Mouse (Mus musculus) gonadal fat pad, adult 2 months (tissue): Measurements from ENCODE around the gene Atp6v1g2. TPM values are rescaled to one million over a fixed set of nuclear protein-coding genes. Genes with fewer than 3 reads are reported as not detected.

Experiments used
- DNase-seq: peaks from one replicate; pipeline ENCODE4 v3.0.0-alpha.2; 2012; ENCODE audit warnings: low read depth
- polyA plus RNA-seq: library from polyadenylated mRNA; depleted of rRNA; stranded (reverse); fragments of >200 nt; gene quantifications from 2 replicates; pipeline ENCODE4 v1.2.3, GENCODE M21; 2012

Gene Atp6v1g2
- polyA plus RNA-seq, 1 experiment: 20.9 TPM

- DNase-seq: no peak
Observed at GRCm38 (mm10) chr17:35254241-35255098, 21.0 kb downstream of the Atp6v1g2 start.

- DNase-seq: no peak
Observed at GRCm38 (mm10) chr17:35255301-35255700, 21.8 kb downstream of the Atp6v1g2 start.

GRCm38 (mm10) chr17:35255704-35256103 is 22.2 kb downstream of the Atp6v1g2 start:
- no peak for DNase-seq

DNA sequence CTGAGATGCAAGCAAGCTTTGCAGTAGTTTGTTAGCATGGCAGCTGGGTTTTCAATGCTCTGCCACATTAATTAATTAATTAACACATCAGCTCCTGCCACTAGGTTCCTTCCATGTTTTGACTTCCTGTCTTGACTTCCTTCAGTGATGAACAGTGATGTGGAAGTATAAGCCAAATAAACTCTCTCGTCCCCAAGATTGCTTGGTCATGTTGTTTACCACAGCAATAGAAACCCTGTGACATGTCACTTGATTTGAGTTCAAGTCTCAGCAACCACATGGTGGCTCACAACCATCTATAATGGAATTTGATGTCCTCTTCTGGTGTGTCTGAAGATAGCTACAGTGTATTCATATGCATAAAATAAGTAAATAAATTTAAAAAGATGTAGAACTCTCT is 23.9 kb downstream of the Atp6v1g2 start:
- no peak for DNase-seq

DNA sequence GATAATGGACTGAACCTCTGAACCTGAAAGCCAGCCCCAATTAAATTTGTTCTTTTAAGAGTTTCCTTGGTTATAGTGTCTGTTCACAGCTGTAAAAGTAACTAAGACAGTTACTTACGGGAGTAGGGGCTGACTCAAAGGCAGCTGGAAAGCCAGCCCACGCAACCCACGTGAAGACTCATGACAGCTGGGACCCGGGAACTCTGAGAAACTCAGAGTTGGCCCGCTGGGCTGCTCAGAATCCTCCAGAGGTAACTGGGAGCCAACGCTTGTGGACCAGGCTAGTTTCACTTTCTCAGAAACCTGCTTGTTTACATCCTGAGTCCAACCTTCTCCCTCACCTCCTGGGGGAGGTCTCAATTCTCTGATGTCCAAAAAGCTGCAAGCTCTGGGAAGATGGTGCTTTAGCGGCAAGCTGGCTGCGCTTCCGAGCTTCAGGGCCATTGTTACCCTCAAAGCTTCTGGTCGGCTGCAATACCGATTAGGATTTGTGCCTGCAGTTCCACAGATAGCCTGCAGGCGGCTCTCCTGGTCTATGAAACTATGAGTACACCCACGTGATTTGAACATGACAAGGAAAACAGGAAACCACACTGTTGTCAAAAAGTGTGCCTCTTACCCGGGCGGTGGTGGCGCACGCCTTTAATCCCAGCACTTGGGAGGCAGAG is 24.5 kb downstream of the Atp6v1g2 start:
- DNase-seq: peak; percentile 62

DNA sequence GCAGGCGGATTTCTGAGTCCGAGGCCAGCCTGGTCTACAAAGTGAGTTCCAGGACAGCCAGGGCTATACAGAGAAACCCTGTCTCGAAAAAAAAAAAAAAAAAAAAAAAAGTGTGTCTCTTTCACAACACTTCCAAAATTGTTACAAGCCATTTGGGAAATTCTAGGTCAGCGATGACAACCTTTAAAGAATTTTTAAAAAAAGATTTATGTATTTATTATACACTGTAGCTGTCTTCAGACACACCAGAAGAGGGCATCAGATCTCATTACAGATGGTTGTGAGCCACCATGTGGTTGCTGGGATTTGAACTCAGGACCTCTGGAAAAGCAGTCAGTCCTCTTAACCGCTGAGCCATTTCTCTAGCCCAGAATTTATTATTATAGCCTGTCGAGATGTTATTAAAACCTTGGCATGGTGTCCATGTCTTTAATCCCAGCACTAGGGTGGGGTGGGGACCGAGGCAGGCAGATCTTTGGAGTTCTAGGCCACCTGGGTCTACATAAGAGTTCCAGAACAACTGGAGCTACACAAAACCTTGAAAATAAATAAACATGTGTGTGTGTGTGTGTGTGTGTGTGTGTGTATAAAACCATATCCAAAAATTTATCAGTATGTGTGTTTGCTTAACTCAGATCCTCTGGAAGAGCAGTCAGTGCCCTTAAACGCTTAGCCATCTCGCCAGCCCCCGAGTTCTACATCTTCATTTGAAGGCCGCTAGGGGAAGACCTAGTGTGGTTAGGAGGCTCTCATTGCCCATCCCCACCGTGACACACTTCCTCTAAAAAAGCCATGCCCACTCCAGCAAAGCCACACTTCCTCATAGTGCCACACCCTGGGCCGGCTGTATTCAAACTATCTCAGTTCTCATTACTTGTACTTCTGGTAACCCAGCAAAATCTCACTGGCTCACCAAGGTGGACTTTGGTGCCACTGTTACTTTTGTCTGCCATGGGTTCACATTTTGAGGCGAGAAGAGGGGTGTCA is 25.3 kb downstream of the Atp6v1g2 start:
- no peak for DNase-seq

GRCm38 (mm10) chr17:35259621-35260020 is 26.2 kb downstream of the Atp6v1g2 start:
- DNase-seq: no peak

- no peak for DNase-seq
Observed at GRCm38 (mm10) chr17:35261651-35262050, 28.2 kb downstream of the Atp6v1g2 start.

DNA sequence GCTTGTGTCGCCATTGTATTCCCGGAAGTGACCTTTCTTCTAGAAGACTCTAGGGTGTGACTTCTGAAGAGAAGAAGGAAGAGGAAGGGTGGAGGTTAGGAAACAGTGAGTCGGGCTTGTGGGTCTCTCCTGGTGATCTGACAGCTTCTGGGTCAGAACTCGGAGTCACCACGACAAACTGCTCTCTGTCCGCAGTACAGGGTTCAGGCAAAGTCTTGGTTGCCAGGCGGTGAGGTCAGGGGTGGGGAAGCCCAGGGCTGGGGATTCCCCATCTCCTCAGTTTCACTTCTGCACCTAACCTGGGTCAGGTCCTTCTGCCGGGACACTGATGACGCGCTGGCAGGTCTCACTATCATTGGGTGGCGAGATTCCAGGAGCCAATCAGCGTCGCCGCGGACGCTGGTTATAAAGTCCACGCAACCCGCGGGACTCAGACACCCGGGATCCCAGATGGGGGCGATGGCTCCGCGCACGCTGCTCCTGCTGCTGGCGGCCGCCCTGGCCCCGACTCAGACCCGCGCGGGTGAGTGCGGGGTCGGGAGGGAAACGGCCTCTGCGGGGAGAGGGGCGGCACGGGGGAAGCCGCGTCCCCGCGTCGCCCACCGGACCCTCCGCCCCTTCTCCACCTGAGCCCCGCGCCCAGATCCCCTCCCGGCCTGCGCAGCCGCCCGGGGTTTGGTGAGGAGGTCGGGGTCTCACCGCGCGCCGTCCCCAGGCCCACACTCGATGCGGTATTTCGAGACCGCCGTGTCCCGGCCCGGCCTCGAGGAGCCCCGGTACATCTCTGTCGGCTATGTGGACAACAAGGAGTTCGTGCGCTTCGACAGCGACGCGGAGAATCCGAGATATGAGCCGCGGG is 29.4 kb downstream of the Atp6v1g2 start, which contains the start of gene H2-D1:
H2-D1 (plus strand) TSS at position 67 of the 859 bp plus-strand sequence.
- DNase-seq: peak; percentile 47

GRCm38 (mm10) chr17:35263523-35263883 is 30.0 kb downstream of the Atp6v1g2 start:
- DNase-seq: no peak

- DNase-seq: no peak
Observed at GRCm38 (mm10) chr17:35267399-35268086, 34.1 kb downstream of the Atp6v1g2 start.

DNA sequence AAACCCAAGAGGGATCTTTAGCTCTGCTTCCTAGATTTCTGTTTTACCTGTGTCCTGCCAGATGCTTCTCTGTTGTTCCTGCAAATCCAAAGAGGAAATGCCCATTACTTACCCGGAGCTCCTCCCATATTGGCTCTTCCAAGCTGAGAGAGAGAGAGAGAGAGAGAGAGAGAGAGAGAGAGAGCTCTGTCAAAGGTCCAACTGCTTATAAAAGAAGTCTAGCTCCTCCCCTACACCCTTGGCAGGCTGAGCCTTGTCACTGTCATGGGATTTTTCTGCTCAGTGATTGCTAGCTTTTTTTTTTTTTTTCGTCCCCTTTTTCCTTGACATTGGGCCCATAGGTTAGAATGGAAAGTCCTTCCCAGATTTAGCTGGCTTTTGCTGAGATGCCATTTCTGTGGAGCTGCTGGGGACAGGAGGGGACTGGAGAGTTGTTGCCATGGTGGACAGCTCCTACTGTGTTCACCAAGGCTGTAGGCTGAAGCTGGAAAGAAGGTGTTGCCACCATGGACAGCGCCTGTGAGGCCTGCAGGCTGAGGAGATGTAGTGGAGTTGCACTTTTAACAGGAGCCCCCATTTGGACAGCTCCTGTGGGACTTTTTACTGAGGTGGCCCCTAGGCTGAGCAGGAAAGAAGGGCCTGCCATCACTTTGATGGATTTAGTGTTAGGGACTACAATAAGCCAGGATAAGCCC is 36.3 kb downstream of the Atp6v1g2 start:
- DNase-seq: no peak

DNA sequence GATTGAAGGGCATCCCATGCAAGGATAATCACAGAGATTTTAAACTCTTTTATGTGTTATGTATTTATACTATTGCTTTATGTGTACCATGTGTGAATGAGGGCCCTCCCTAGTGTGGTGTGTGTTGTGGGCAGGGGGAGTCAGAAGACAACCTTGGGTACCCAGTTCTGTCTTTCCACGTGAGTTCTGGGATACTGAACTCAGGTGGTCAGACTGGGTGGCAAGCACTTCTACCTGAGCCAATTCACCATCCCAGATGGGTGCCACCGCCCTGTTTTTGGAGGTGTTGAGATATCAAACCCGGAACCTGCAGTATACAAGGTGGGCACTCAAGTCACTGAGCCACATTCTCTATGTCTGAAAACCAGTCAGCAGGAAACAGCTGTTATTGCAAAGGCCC is 38.8 kb downstream of the Atp6v1g2 start:
- DNase-seq: no peak

GRCm38 (mm10) chr17:35274770-35275169 is 41.3 kb downstream of the Atp6v1g2 start:
- DNase-seq: no peak

DNA sequence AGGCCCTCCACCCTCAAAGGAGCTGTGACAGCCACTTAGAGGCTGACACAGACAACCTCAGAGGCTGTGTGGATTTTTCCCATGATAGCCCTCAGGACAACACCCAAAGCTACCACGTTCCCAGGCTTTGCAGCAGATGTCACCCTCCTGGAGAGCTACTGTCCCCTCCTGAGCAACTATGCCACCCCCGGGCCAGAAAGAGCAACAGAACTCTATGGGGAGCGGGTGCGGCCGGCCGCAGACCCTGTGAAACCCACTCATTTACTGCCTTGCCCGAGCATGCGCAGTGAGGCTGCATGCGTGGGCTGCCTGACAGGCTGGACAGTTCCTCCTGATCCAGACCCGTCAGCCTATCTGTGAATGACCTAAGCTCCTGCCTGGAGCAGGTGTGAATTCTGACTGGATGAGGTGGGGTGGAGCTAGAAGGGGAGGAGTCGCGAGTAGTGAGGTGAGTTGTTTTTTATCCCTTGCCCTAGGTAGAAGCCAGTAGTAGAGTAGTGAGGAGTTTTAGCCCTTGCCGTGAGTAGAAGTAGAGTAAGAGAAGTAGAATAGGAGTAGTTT is 42.9 kb downstream of the Atp6v1g2 start:
- DNase-seq: no peak

DNA sequence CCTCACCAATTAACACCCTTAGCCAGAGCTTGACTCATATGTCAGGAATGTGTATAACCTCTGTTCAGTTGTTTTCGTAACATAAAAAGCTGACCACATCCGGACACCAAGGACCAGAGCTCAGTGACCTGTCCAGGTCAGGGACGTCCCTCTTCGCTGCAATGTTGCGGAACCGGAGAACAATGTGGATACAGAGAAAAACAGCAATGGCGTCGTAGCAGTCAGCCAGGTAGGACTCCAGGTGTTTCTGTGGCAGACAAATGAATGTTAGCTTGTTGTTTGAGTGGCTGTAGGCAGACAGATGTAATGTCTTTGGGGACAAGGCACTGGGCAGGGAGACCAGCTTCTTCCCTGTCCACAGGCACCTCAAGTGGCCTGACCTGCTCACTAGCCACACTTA is 44.6 kb downstream of the Atp6v1g2 start:
- no peak for DNase-seq

GRCm38 (mm10) chr17:35278957-35279688 is 45.7 kb downstream of the Atp6v1g2 start:
- DNase-seq: no peak

- DNase-seq: no peak
Observed at GRCm38 (mm10) chr17:35280276-35280675, 46.8 kb downstream of the Atp6v1g2 start.

DNA sequence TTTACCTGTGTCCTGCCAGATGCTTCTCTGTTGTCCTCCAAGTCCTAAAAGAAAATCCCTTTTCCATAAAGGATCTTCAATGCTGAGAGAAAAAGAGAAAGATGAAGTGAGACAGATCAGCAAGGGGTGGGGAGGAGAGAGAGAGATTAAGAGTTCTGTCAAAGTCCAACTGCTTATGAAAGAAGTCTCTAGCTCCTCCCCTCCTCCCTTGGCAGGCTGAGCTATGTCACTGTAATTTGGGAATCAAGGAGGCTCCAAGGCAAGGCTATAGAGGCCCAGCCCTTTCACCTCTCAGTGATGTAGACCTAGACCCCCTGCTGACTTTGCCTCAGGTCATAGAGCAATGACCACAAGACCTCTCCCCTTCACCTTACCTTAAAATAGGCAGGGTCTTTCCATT is 52.0 kb downstream of the Atp6v1g2 start:
- DNase-seq: no peak
